Mouse (Mus musculus) hindbrain, embryonic 14.5 days (tissue): ENCODE results near the gene Kcnf1. TPM values are rescaled to one million over a fixed set of nuclear protein-coding genes. Genes with fewer than 3 reads are reported as not detected.
"Not testable (repeated sequence)": the region's sequence is repeated elsewhere in the genome, so short reads cannot be mapped to it uniquely, and the experiment has no call there.

Experiments used
- ATAC-seq: fragments of 200-750 bp; cut with Nextera tagmentation; 2 replicates; pipeline ENCODE4 v1.8.0; 2017; ENCODE audit warnings: moderate number of reproducible peaks, mild to moderate bottlenecking, moderate TSS enrichment, moderate library complexity; ENCODE audit not compliant: low FRiP score
- DNase-seq: peaks from one replicate; pipeline ENCODE4 v3.0.0-alpha.2; 2015; ENCODE audit warnings: low spot score
- H3K27ac ChIP-seq: fragments of 300-500 bp; sonication (generic); 2 replicates; pipeline ENCODE4 v1.5.1; 2014; ENCODE audit warnings: mild to moderate bottlenecking, moderate library complexity
- H3K27me3 ChIP-seq: fragments of 300-500 bp; sonication (generic); 2 replicates; pipeline ENCODE4 v1.6.1; 2014; ENCODE audit warnings: mild to moderate bottlenecking, low read length, mixed read lengths; ENCODE audit not compliant: control insufficient read depth, insufficient read depth
- H3K36me3 ChIP-seq: fragments of 300-500 bp; sonication (generic); replicated peaks from 2 replicates; pipeline ENCODE4 v1.6.1; 2014; ENCODE audit not compliant: control insufficient read depth, insufficient read depth
- H3K4me1 ChIP-seq: fragments of 300-500 bp; sonication (generic); replicated peaks from 2 replicates; pipeline ENCODE4 v1.6.1; 2014; ENCODE audit warnings: antibody characterized with exemption, low read length, mixed read lengths; ENCODE audit not compliant: control insufficient read depth, insufficient read depth
- H3K4me2 ChIP-seq: fragments of 300-500 bp; sonication (generic); replicated peaks from 2 replicates; pipeline ENCODE4 v1.6.1; 2014; ENCODE audit warnings: mild to moderate bottlenecking, moderate library complexity
- H3K4me3 ChIP-seq: fragments of 300-500 bp; sonication (generic); replicated peaks from 2 replicates; pipeline ENCODE4 v1.5.1; 2014; ENCODE audit warnings: mild to moderate bottlenecking, low read length
- H3K9ac ChIP-seq: fragments of 300-500 bp; sonication (generic); 2 replicates; pipeline ENCODE4 v1.6.1; 2014
- H3K9me3 ChIP-seq: fragments of 300-500 bp; sonication (generic); 2 replicates; pipeline ENCODE4 v1.6.1; 2016; ENCODE audit warnings: low read length; ENCODE audit not compliant: control insufficient read depth
- WGBS: fragments of 180-500 bp; shearing (Covaris S2); extraction: QIAGEN DNeasy Blood & Tissue Kit; methylation state at CpG from one replicate; pipeline ENCODE4 v1.1.7; 2014; 5-methylcytosine and 5-hydroxymethylcytosine counted together
- polyA plus RNA-seq: library from polyadenylated mRNA; unstranded; fragments of >200 nt; fragmentation: Nextera tagmentation; extraction: Ambion mirVana; gene quantifications from 2 replicates; pipeline ENCODE4 v1.2.1, GENCODE M21; 2014

The Kcnf1 gene
- polyA plus RNA-seq, 1 experiment from 2014 or later, result 2.8 TPM

DNA sequence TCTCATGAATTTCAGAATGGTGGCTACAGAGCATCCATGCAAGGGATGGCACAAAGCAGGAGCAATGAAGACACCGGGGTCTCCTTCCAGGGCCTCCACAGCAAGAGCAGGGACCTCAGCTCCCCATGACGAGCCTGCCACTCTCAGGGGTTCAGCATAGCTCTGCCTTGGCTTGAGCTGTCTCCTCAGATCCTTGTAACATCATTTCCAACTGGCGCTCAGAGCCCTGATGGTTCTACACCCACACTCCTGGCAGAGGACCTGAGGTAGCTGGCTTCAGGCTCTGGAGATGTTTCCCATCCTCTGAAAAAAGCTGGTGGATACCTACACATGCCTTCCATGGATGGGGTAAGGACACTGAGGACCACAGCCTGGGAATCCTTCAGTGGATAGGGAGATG lies 36.3 kb downstream of the Kcnf1 start:
- H3K9me3 ChIP-seq, result no peaks in the 10 kb centered on the region
- H3K27ac ChIP-seq, result no peak overlapping the region
- no peaks in the 10 kb centered on the region for H3K4me1 ChIP-seq
- H3K36me3 ChIP-seq, result no peaks in the 10 kb centered on the region
- WGBS, result 91% methylated on average over 3 of the region's 3 CpGs
- H3K4me2 ChIP-seq, result no peak overlapping the region
- no peak overlapping the region for H3K9ac ChIP-seq
- DNase-seq (no peak), ATAC-seq (no peak)
- no peaks in the 10 kb centered on the region for H3K27me3 ChIP-seq
- no peak overlapping the region for H3K4me3 ChIP-seq

DNA sequence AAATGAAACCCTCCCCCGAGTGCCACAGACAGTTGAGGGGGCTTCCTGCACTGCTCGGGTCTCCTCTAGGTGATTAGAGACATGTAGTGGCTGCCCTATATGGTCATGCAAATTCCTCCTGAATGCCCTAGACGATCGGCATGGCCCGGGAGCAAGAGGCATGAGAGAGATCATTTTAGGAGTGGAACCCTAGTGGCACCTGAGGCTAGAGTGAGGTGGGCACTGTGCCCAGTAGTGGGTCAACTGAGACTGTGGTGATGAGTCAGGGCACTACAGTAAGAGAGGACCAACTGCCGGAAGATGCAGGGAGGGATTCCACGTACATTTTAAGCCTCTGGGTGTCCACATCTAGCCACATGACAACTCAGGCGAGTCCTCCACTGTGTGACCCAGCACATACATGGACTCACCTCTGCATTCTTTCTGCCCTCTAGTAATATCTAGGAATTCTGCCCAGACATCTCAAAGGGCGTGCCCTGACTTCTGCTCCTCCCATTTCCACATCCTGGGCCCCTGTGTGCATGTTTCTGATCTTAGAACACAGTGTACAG lies 42.1 kb downstream of the Kcnf1 start:
- WGBS, result 86% methylated on average over 9 of the region's 9 CpGs

GRCm38 (mm10) chr12:17132243-17132642 lies 44.4 kb downstream of the Kcnf1 start:
- Histone ChIP-seq H3K9me3 (no peaks in the 10 kb centered on the region), H3K9ac (no peak overlapping the region), H3K4me3 (no peak overlapping the region), H3K4me2 (no peak overlapping the region), H3K36me3 (no peaks in the 10 kb centered on the region), H3K27ac (no peak overlapping the region), H3K4me1 (no peaks in the 10 kb centered on the region), H3K27me3 (no peaks in the 10 kb centered on the region)
- no peak for ATAC-seq
- no peak for DNase-seq
- 55% methylated on average over 8 of the region's 8 CpGs for WGBS

More for the DNA sequence above, 42.1 kb downstream of the Kcnf1 start:
- H3K4me2 ChIP-seq, result no peak overlapping the region
- H3K27ac ChIP-seq, result no peak overlapping the region
- H3K36me3 ChIP-seq, result no peaks in the 10 kb centered on the region
- no peaks in the 10 kb centered on the region for H3K27me3 ChIP-seq
- no peaks in the 10 kb centered on the region for H3K4me1 ChIP-seq
- no peaks in the 10 kb centered on the region for H3K9me3 ChIP-seq
- ATAC-seq (no peak), DNase-seq (no peak)
- H3K9ac ChIP-seq, result no peak overlapping the region
- no peak overlapping the region for H3K4me3 ChIP-seq

DNA sequence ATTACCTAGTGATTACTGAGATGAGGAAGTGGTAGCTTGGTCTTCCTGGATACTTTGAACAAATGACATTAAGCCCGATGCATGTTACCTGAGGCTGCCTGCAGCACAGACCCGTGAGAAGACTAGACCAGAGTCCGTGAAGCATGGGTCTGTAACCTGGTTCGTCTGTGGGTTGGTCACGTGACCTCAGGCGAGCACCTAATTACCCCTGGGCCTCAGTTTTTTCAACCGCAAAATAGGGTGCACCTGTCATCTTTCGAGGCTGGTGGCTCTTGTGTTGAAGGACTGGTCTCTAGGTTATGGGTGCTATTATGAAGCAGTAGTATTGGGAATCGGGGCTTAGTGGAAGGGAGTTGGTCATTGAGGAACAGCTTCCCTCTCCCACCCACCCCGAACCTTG lies 45.1 kb downstream of the Kcnf1 start:
- no peak overlapping the region for H3K4me3 ChIP-seq
- H3K4me1 ChIP-seq, result no peaks in the 10 kb centered on the region
- DNase-seq (no peak), ATAC-seq (no peak)
- no peak overlapping the region for H3K27ac ChIP-seq
- no peaks in the 10 kb centered on the region for H3K9me3 ChIP-seq
- H3K4me2 ChIP-seq, result no peak overlapping the region
- WGBS, result 94% methylated on average over 10 of the region's 10 CpGs
- no peak overlapping the region for H3K9ac ChIP-seq
- H3K27me3 ChIP-seq, result no peaks in the 10 kb centered on the region
- no peaks in the 10 kb centered on the region for H3K36me3 ChIP-seq

GRCm38 (mm10) chr12:17122881-17123280 lies 53.8 kb downstream of the Kcnf1 start:
- H3K27ac ChIP-seq, H3K9ac ChIP-seq, H3K4me1 ChIP-seq, DNase-seq, H3K4me3 ChIP-seq, ATAC-seq, H3K36me3 ChIP-seq, H3K4me2 ChIP-seq, H3K27me3 ChIP-seq, H3K9me3 ChIP-seq: not testable (repeated sequence)
- WGBS, result 93% methylated on average over 9 of the region's 12 CpGs

Other genes starting within 250 kb of the Kcnf1 start
- gene Pqlc3, start 176.5 kb downstream of the Kcnf1 start, polyA plus RNA-seq, result 1.6 and 1.9 TPM in 2 replicates
- gene 2410004P03Rik, start 165.2 kb downstream of the Kcnf1 start, polyA plus RNA-seq, result 7.7 and 8.2 TPM in 2 replicates
- 268 and 305 TPM in 2 replicates for gene Pdia6, start 89.7 kb upstream of the Kcnf1 start, polyA plus RNA-seq
- gene Atp6v1c2, start 152.5 kb upstream of the Kcnf1 start, polyA plus RNA-seq, result 0.55 and 0.67 TPM in 2 replicates
- 22.0 and 23.5 TPM in 2 replicates for gene Nol10, start 171.6 kb upstream of the Kcnf1 start, polyA plus RNA-seq